24 mouse cellular contexts compared by ENCODE assay signal in the genomic region with DNA sequence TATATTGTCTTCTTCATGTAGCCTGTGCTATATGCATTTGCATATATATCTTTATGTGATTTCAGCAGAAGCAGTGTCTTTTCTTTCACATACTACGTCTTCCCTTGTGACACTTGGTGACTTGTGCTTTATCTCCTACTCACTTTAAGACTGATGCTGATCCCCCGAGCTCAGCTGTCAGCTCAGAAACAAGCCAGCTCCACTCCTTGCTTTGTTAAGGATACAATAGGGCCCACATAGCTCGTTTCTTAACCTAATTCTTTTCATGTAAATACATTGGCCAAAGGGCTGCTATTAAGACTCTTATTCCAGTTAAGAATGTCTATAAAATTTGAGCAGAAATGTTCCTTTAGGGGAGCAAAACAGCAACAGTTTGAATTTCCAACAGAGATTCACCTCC.
"Had no signal": no experiment of that assay in that cellular context is flagged by ENCODE, and none has a peak within 500 bp of the region (broad histone marks: within the 10 kb centered on the region; RNA-seq: fewer than 3 reads in every experiment).

No protein-coding gene starts in this region.

- H3K4me2 ChIP-seq: heart, embryonic 11.5 days; heart, embryonic 13.5 days; heart, embryonic 15.5 days; hindbrain, embryonic 13.5 days; hindbrain, embryonic 15.5 days; kidney, embryonic 15.5 days; limb, embryonic 12.5 days had no signal

- H3K9ac ChIP-seq: heart, embryonic 13.5 days; heart, embryonic 15.5 days; hindbrain, embryonic 13.5 days; hindbrain, embryonic 15.5 days; kidney, embryonic 15.5 days; limb, embryonic 12.5 days had no signal

- H3K9me3 ChIP-seq: heart, embryonic 13.5 days; heart, embryonic 15.5 days; hindbrain, embryonic 13.5 days; hindbrain, embryonic 15.5 days; kidney, embryonic 15.5 days; limb, embryonic 10.5 days; limb, embryonic 12.5 days had no signal

- H3K4me1 ChIP-seq: heart, embryonic 13.5 days; heart, embryonic 15.5 days; hindbrain, embryonic 13.5 days; hindbrain, embryonic 15.5 days had no signal

- H3K36me3 ChIP-seq: heart, embryonic 13.5 days; heart, embryonic 15.5 days; hindbrain, embryonic 13.5 days; hindbrain, embryonic 15.5 days; kidney, embryonic 15.5 days; limb, embryonic 10.5 days; limb, embryonic 12.5 days had no signal

- H3K27ac ChIP-seq: heart, adult 2 months; heart, embryonic 13.5 days; heart, embryonic 15.5 days; hindbrain, embryonic 13.5 days; hindbrain, embryonic 15.5 days; hindbrain, postnatal 0 days; kidney, embryonic 15.5 days; kidney, postnatal 0 days; layer of hippocampus, adult 2 months; left cerebral cortex, adult 2 months; limb, embryonic 10.5 days; limb, embryonic 12.5 days had no signal

- H3K27me3 ChIP-seq: heart, embryonic 13.5 days; heart, embryonic 15.5 days; hindbrain, embryonic 13.5 days; hindbrain, embryonic 15.5 days; kidney, embryonic 15.5 days; limb, embryonic 12.5 days had no signal

- DNase-seq: gastrocnemius, postnatal 14 days; gastrocnemius, postnatal 36 days; heart, adult 11 months; heart, adult 2 months; heart, postnatal 14 days; heart, postnatal 36 days; kidney, adult 11 months; kidney, adult 2 months; kidney, adult 9 months; kidney, postnatal 14 days; kidney, postnatal 4 days had no signal

- ATAC-seq: hindbrain, postnatal 0 days; intestine, embryonic 16.5 days had no signal

- H3K4me3 ChIP-seq: heart, adult 2 months; heart, embryonic 13.5 days; heart, embryonic 15.5 days; hindbrain, embryonic 13.5 days; hindbrain, embryonic 15.5 days; kidney, embryonic 15.5 days; layer of hippocampus, adult 2 months; left cerebral cortex, adult 2 months; limb, embryonic 10.5 days; limb, embryonic 12.5 days had no signal
